Mouse (Mus musculus): Measurements from ENCODE around the gene Cd2ap.

GRCm38 (mm10) chr17:42883315-42883714, 6.8 kb upstream of the Cd2ap start:
- no peak for TF ChIP-seq CTCF (IDR thresholded peaks at IDR 0.05; ENCODE audit: low read depth, low read length)
- TF ChIP-seq POLR2A (IDR thresholded peaks at IDR 0.05; ENCODE audit: insufficient read depth, low read length) = no peak

Measured in ES-Bruce4 (cell line).